9 mouse cellular contexts compared by ENCODE assay signal in the genomic region with DNA sequence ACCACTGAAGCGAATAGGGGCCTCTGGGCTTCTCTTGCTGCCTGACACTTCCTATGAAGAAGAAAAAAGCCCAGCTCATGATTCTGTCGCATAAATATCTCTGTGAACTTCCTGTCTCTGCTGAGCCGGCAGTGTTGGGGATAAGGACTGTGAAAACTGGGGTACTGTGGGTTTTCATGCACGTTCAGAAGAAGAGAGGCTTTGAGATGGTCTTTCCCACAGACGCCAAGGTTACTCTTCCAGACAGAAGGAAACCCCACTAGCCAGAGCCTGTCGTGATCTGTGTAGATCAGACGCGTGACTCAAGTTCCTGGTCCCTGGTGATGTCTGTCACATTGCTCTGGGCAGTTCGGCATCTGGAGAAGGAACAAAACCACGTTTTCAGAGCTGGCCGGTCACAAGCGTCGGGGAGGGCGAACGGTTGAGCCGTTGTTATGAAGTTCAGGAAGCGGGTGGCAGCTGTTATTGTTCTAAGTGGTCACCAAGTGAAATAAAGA. TPM values are rescaled to one million over a fixed set of nuclear protein-coding genes. Genes with fewer than 3 reads are reported as not detected.
A peak's percentile ranks its signal among the peaks of the same experiment; 100 is the strongest.
DNase-seq lines count a peak whose midpoint lies in the region; ATAC-seq and TF ChIP-seq lines count a peak whose summit lies in the region.
"Had no signal": no experiment of that assay in that cellular context is flagged by ENCODE, and none has a peak within 500 bp of the region (broad histone marks: within the 10 kb centered on the region; RNA-seq: fewer than 3 reads in every experiment).

No protein-coding gene starts in this region.

- H3K9ac ChIP-seq in liver, embryonic 12.5 days: peak overlapping the region; percentile 15; the same call in 1 of the 2 replicates
- no peak overlapping the region for H3K9ac ChIP-seq in stomach, embryonic 14.5 days (replicated peaks; ENCODE audit: low read depth, low read length)

- H3K36me3 ChIP-seq in embryonic facial prominence, embryonic 10.5 days (replicated peaks): no peaks in the 10 kb centered on the region
- peaks cover 20% of the 10 kb centered on the region; the same call in 1 of the 2 replicates for H3K36me3 ChIP-seq in liver, embryonic 12.5 days
- no peaks in the 10 kb centered on the region for H3K36me3 ChIP-seq in stomach, embryonic 14.5 days (ENCODE audit: control insufficient read depth, insufficient read depth, low read length)

- peak overlapping the region; percentile 37 for H3K27ac ChIP-seq in left cerebral cortex, adult 2 months
- H3K27ac ChIP-seq in embryonic facial prominence, embryonic 10.5 days (replicated peaks): peak overlapping the region; percentile 27
- H3K27ac ChIP-seq in liver, embryonic 12.5 days: peak overlapping the region; percentile 80
- H3K27ac ChIP-seq in stomach, embryonic 14.5 days (ENCODE audit: low read length): peak overlapping the region; percentile 27; the same call in 1 of the 2 replicates

- peak overlapping the region; percentile 17 for H3K4me2 ChIP-seq in liver, embryonic 12.5 days
- H3K4me2 ChIP-seq in stomach, embryonic 14.5 days (replicated peaks; ENCODE audit: low read depth, low read length): no peak overlapping the region

- WGBS in embryonic facial prominence, embryonic 10.5 days: 61% methylated on average over 17 of the region's 17 CpGs
- WGBS in liver, embryonic 12.5 days (ENCODE audit: insufficient replicate concordance): 34% methylated on average over 17 of the region's 17 CpGs
- WGBS in stomach, embryonic 14.5 days: 59% methylated on average over 17 of the region's 17 CpGs

- H3K4me3 ChIP-seq in left cerebral cortex, adult 2 months: no peak overlapping the region
- H3K4me3 ChIP-seq in embryonic facial prominence, embryonic 10.5 days: no peak overlapping the region
- H3K4me3 ChIP-seq in liver, embryonic 12.5 days: no peak overlapping the region
- H3K4me3 ChIP-seq in stomach, embryonic 14.5 days (ENCODE audit: low read depth, low read length): no peak overlapping the region

- no peak for TF ChIP-seq CTCF in left cerebral cortex, adult 2 months (IDR thresholded peaks at IDR 0.05)

- no peaks in the 10 kb centered on the region for H3K27me3 ChIP-seq in embryonic facial prominence, embryonic 10.5 days (replicated peaks; ENCODE audit: low read depth, poor library complexity, severe bottlenecking)
- no peaks in the 10 kb centered on the region for H3K27me3 ChIP-seq in liver, embryonic 12.5 days (replicated peaks)
- no peaks in the 10 kb centered on the region for H3K27me3 ChIP-seq in stomach, embryonic 14.5 days (ENCODE audit: control insufficient read depth, insufficient read depth, low read length)
- H3K27me3 ChIP-seq: Patski had no signal

- DNase-seq in left cerebral cortex, adult 2 months (ENCODE audit: extremely low spot score in 1 of 2, low spot score in 2 of 2): no peak
- DNase-seq in left cerebral cortex, postnatal 36 days (ENCODE audit: low spot score in 2 of 2): no peak
- DNase-seq in embryonic facial prominence, embryonic 10.5 days (ENCODE audit: low spot score): peak; percentile 19
- no peak for DNase-seq in urinary bladder, postnatal 10 days (ENCODE audit: low spot score)
- DNase-seq in right cerebral cortex, postnatal 25 days: no peak

- intact Hi-C loops in left cerebral cortex, adult 2 months (cut with DNase I): no loop called here
- intact Hi-C loops in left cerebral cortex, postnatal 36 days (cut with DNase I): no loop called here

- ATAC-seq in hematopoietic stem cell, adult 5-6 weeks (replicated peaks in 1 of 2; ENCODE audit: insufficient read depth in 1 of 2, low FRiP score in 2 of 2, low TSS enrichment in 1 of 2, low read depth in 1 of 2, poor library complexity in 2 of 2, severe bottlenecking in 2 of 2): peak; percentile 50 to 69
- no peak for ATAC-seq in liver, embryonic 12.5 days
- ATAC-seq in stomach, embryonic 14.5 days (ENCODE audit: insufficient number of reproducible peaks, insufficient read depth, low FRiP score, low read depth): no peak
- ATAC-seq: Patski had no signal

- no peaks in the 10 kb centered on the region for H3K9me3 ChIP-seq in embryonic facial prominence, embryonic 10.5 days
- H3K9me3 ChIP-seq in liver, embryonic 12.5 days (replicated peaks): no peaks in the 10 kb centered on the region
- no peaks in the 10 kb centered on the region for H3K9me3 ChIP-seq in stomach, embryonic 14.5 days (ENCODE audit: control insufficient read depth, low read depth, low read length)

- peaks cover 9% of the 10 kb centered on the region for H3K4me1 ChIP-seq in embryonic facial prominence, embryonic 10.5 days
- peaks cover 68% of the 10 kb centered on the region for H3K4me1 ChIP-seq in liver, embryonic 12.5 days
- H3K4me1 ChIP-seq in stomach, embryonic 14.5 days (ENCODE audit: control insufficient read depth, insufficient read depth, low read length): no peaks in the 10 kb centered on the region

RNA-seq across cellular contexts. Expression of a gene that starts 20.1 kb away (rescaled TPM):
- total RNA-seq in left cerebral cortex, adult 2 months (2021): 10 to 100 TPM; 16.7 to 20.1 TPM
- 10 to 100 TPM; 19.8 to 20.5 TPM for total RNA-seq in left cerebral cortex, postnatal 36 days (2021)
- 4.0 and 5.3 TPM in 2 replicates for polyA plus RNA-seq in embryonic facial prominence, embryonic 10.5 days (2016; fragmentation: Nextera tagmentation; extraction: Ambion mirVana)
- total RNA-seq in hematopoietic stem cell, adult 5-6 weeks (2017): 113 and 132 TPM in 2 replicates
- polyA plus RNA-seq in liver, embryonic 12.5 days (2016; fragmentation: Nextera tagmentation; extraction: Ambion mirVana): 16.0 and 17.1 TPM in 2 replicates
- 5.3 and 6.2 TPM in 2 replicates for polyA plus RNA-seq in stomach, embryonic 14.5 days (2014; fragmentation: Nextera tagmentation; extraction: Ambion mirVana)

Comparison
In these comparisons a context has a peak if more than half of its experiments do, and no peak if none do; other contexts are left out.
1. H3K27ac ChIP-seq: peak in every context shown above with its lines; median percentile 80 in liver, embryonic 12.5 days; 37 in left cerebral cortex, adult 2 months; 27 in embryonic facial prominence, embryonic 10.5 days; 27 in stomach, embryonic 14.5 days.
2. ATAC-seq: peak in hematopoietic stem cell, adult 5-6 weeks (2 of 2); none in liver, embryonic 12.5 days (single experiment) and stomach, embryonic 14.5 days (single experiment).